In genomic region chr9:94537970-94538822, GRCm38 (mm10) we compare ENCODE assay signal across 8 mouse cellular contexts. TPM values are rescaled to one million over a fixed set of nuclear protein-coding genes. Genes with fewer than 3 reads are reported as not detected.
DNase-seq lines count a peak whose midpoint lies in the region; ATAC-seq lines count a peak whose summit lies in the region.

TSS of gene 1190002N15Rik (minus strand) at chr9:94538081.

- peak; percentile 96 for ATAC-seq in hindbrain, embryonic 13.5 days (ENCODE audit: low FRiP score)

- WGBS in hindbrain, embryonic 13.5 days: under 1% methylated on average over 70 of the region's 104 CpGs

- H3K4me1 ChIP-seq in hindbrain, embryonic 13.5 days (replicated peaks): peaks cover 39% of the 10 kb centered on the region

- no peaks in the 10 kb centered on the region for H3K9me3 ChIP-seq in hindbrain, embryonic 13.5 days

- no peaks in the 10 kb centered on the region for H3K36me3 ChIP-seq in hindbrain, embryonic 13.5 days

- peak within 1 kb of the TSS; percentile 96 for H3K27ac ChIP-seq in hindbrain, embryonic 13.5 days

- DNase-seq in R1 (ENCODE audit: low read depth, low spot score): peak; percentile 91
- DNase-seq in cerebellum, postnatal 14 days: peak; percentile 97
- peak; percentile 85 to 86 for DNase-seq in frontal cortex, postnatal 14 days (ENCODE audit: low spot score in 2 of 2)
- peak; percentile 78 to 90 for DNase-seq in layer of hippocampus, postnatal 25 days (ENCODE audit: extremely low spot score in 1 of 2, low spot score in 1 of 2)
- peak; percentile 95 for DNase-seq in lung, postnatal 14 days
- DNase-seq in ovary, postnatal 36 days (ENCODE audit: low spot score): peak; percentile 95
- DNase-seq in thymus, postnatal 14 days: peak; percentile 96

- H3K27me3 ChIP-seq in hindbrain, embryonic 13.5 days: no peaks in the 10 kb centered on the region

- H3K4me2 ChIP-seq in hindbrain, embryonic 13.5 days: peak within 1 kb of the TSS; percentile 79

- H3K4me3 ChIP-seq in hindbrain, embryonic 13.5 days: peak within 1 kb of the TSS; percentile 82

- H3K9ac ChIP-seq in hindbrain, embryonic 13.5 days: peak within 1 kb of the TSS; percentile 88

RNA-seq across cellular contexts. Expression of gene 1190002N15Rik, which starts in this region (rescaled TPM):
- 6.0 and 6.4 TPM in 2 replicates for polyA plus RNA-seq in hindbrain, embryonic 13.5 days (2015; fragmentation: Nextera tagmentation; extraction: Ambion mirVana)
- total RNA-seq in layer of hippocampus, postnatal 25 days (2021): 10 to 100 TPM; 19.2 to 21.7 TPM

Comparison
In these comparisons a context has a peak if more than half of its experiments do, and no peak if none do; other contexts are left out.
1. Peak in every context shown above with its lines: DNase-seq, ATAC-seq, H3K4me3 ChIP-seq and H3K27ac ChIP-seq.